Mouse (Mus musculus): ENCODE measurements around the gene Iffo1. TPM values are rescaled to one million over a fixed set of nuclear protein-coding genes. Genes with fewer than 3 reads are reported as not detected.
A peak's percentile ranks its signal among the peaks of the same experiment; 100 is the strongest.

Gene Iffo1
- total and polyA plus RNA-seq, 2 experiments from 2014 or later = 12.3 to 41.9 TPM

DNA sequence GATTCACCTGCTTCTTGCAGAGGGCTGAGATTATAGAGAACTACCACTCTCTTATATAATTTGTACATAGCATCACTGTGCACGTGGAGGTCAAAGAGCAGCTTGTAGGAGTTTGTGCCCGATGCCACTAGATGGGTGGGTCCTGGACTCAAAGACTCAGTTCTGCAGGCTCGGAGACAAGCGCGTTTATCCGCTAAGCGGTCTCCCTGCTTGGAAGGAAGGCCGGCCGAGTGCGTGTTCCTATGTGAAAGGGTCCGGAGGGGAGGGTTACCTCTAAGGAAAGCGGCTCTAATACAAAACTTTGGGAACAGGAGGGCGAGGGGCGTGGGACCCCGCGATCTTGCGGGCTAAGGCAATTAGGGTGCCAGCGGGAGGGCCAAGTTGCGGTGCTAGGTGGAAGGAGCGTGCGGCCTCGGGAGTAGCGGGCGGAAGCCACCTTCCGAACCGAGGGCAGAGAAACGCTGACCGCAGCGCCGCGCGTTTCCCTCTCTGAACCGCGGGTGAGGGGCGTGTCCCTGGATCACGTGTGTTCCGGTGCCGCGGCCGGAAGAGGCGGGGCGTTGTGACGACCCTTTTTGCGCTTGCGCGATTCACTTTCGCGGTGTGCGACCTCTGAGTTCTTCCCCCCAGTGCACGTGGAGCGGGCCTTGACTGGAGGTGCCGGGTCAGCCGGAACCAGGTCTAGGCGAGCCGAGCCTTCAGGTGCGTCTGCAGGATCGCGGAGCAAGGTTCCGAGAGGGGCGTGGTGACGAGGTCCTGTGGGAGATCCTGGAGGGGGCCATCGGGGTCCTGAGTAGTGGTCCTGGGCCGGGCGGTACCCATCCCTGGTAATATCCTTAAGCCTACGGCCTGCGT is 13.5 kb upstream of the Iffo1 start, which contains the start of gene Nop2:
Gene Nop2, plus strand, starts transcription at position 608 of the 855 bp plus-strand sequence.
- Histone ChIP-seq H3K36me3 (replicated peaks; ENCODE audit: control insufficient read depth, insufficient read depth, low read length) (peaks cover 74% of the 10 kb centered on the region), H3K4me2 (ENCODE audit: low read depth, low read length) (peak within 1 kb of the TSS; percentile 90), H3K9me3 (replicated peaks; ENCODE audit: control insufficient read depth, low read length) (no peaks in the 10 kb centered on the region), H3K4me1 (ENCODE audit: control insufficient read depth, insufficient read depth) (peaks cover 7% of the 10 kb centered on the region; the same call in 1 of the 2 replicates), H3K27me3 (ENCODE audit: control insufficient read depth, insufficient read depth, low read length) (no peaks in the 10 kb centered on the region), H3K27ac (ENCODE audit: low read depth) (peak within 1 kb of the TSS; percentile 79), H3K4me3 (ENCODE audit: low read depth, low read length) (peak within 1 kb of the TSS; percentile 93), H3K9ac (replicated peaks; ENCODE audit: low read depth, low read length) (peak within 1 kb of the TSS; percentile 81)
- TF ChIP-seq EP300 (IDR thresholded peaks at IDR 0.05; ENCODE audit: low read depth) (no peak), CTCF (IDR thresholded peaks at IDR 0.05; ENCODE audit: low read depth) (no peak)
- ATAC-seq (ENCODE audit: insufficient read depth, low read depth) (peak; percentile 97), DNase-seq (ENCODE audit: low spot score) (peak; percentile 90)
- under 1% methylated on average over 66 of the region's 66 CpGs for WGBS

DNA sequence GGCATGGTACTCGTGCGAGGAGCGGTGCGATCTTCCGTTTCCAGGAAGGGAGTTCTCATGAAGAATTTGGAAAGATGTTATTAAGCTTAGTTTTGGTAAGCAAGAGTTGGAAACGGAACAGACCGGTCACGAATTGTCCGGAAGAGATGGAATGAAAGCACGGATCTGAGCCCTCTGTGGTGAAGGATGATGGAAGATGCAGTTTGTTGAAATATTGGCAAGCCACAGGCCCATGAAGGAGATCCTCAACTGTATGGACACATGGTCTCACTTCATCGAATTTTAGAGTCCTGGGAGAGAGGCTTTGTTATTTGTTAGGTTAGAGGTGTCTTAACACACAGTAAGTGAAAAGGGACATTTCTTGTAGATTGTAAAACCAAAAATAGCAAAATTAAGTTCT is 12.6 kb upstream of the Iffo1 start:
- TF ChIP-seq CTCF (IDR thresholded peaks at IDR 0.05; ENCODE audit: low read depth) (no peak), EP300 (IDR thresholded peaks at IDR 0.05; ENCODE audit: low read depth) (no peak)
- DNase-seq (ENCODE audit: low spot score) = no peak
- Histone ChIP-seq H3K4me2 (ENCODE audit: low read depth, low read length) (peak overlapping the region; percentile 90), H3K9me3 (replicated peaks; ENCODE audit: control insufficient read depth, low read length) (no peaks in the 10 kb centered on the region), H3K27ac (ENCODE audit: low read depth) (no peak overlapping the region), H3K4me1 (ENCODE audit: control insufficient read depth, insufficient read depth) (peaks cover 7% of the 10 kb centered on the region; the same call in 1 of the 2 replicates), H3K36me3 (replicated peaks; ENCODE audit: control insufficient read depth, insufficient read depth, low read length) (peaks cover 74% of the 10 kb centered on the region), H3K27me3 (ENCODE audit: control insufficient read depth, insufficient read depth, low read length) (no peaks in the 10 kb centered on the region), H3K9ac (replicated peaks; ENCODE audit: low read depth, low read length) (peak overlapping the region; percentile 81), H3K4me3 (ENCODE audit: low read depth, low read length) (peak overlapping the region; percentile 93)
- WGBS = 2% methylated on average over 11 of the region's 11 CpGs
- ATAC-seq (ENCODE audit: insufficient read depth, low read depth) = no peak

DNA sequence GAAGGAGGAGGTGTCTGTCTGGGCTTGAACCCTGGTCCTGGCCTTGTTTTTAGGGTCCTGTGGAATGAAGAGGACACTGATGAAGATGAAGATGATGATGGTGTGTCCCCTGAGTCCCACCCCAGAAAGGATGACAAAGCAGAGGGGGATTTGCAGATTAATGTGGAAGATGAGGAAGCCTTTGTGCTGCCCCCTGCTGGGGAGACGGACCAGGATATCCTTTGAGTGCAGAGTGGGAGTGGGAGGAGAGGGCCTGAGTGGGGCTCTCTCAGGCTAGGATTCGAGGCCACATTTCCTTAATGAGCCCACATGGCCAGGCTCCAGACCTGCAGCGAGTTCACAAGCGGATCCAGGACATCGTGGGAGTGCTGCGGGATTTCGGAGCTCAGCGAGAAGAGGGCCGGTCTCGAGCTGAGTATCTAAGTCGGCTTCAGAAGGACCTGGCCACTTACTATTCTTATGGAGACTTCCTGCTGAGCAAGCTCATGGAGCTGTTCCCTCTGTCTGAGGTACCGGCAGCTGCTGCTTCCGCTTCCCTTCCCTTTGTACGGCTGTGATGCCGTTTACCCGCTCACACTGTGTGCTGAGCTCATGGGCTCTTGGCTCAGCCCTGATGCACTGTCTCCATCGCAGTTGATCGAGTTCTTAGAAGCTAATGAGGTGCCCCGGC is 7.9 kb upstream of the Iffo1 start:
- no peak for ATAC-seq (ENCODE audit: insufficient read depth, low read depth)
- 87% methylated on average over 19 of the region's 19 CpGs for WGBS
- peaks cover 6% of the 10 kb centered on the region; the same call in 1 of the 2 replicates for H3K4me1 ChIP-seq (ENCODE audit: control insufficient read depth, insufficient read depth)
- DNase-seq (ENCODE audit: low spot score) = no peak
- H3K27me3 ChIP-seq (ENCODE audit: control insufficient read depth, insufficient read depth, low read length) = no peaks in the 10 kb centered on the region
- no peak overlapping the region for H3K4me2 ChIP-seq (ENCODE audit: low read depth, low read length)
- H3K9me3 ChIP-seq (replicated peaks; ENCODE audit: control insufficient read depth, low read length) = no peaks in the 10 kb centered on the region
- no peak overlapping the region for H3K4me3 ChIP-seq (ENCODE audit: low read depth, low read length)
- no peak overlapping the region for H3K9ac ChIP-seq (replicated peaks; ENCODE audit: low read depth, low read length)
- H3K27ac ChIP-seq (ENCODE audit: low read depth) = no peak overlapping the region
- peaks cover 86% of the 10 kb centered on the region for H3K36me3 ChIP-seq (replicated peaks; ENCODE audit: control insufficient read depth, insufficient read depth, low read length)
- no peak for TF ChIP-seq EP300 (IDR thresholded peaks at IDR 0.05; ENCODE audit: low read depth)
- peak; percentile 46 for TF ChIP-seq CTCF (IDR thresholded peaks at IDR 0.05; ENCODE audit: low read depth)

DNA sequence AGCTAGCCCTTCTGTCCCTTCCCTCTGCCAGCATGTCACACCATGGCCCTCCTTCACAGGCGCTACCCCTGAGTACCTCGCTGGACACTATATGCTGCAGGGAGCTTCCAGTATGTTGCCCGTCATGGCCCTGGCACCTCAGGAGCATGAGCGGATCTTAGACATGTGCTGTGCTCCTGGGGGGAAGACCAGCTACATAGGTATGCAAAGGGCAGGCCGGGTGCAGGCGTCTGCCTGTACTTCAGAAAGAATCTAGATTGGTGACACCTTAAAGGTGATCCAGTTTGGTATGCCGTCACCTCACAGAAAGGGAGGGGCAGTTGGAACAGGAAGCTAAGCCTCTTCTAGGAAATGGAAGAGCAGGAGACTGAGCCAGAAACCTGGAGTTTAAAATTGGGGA is 5.3 kb upstream of the Iffo1 start:
- Histone ChIP-seq H3K4me2 (ENCODE audit: low read depth, low read length) (no peak overlapping the region), H3K4me3 (ENCODE audit: low read depth, low read length) (no peak overlapping the region), H3K9ac (replicated peaks; ENCODE audit: low read depth, low read length) (no peak overlapping the region), H3K36me3 (replicated peaks; ENCODE audit: control insufficient read depth, insufficient read depth, low read length) (peaks cover 77% of the 10 kb centered on the region), H3K9me3 (replicated peaks; ENCODE audit: control insufficient read depth, low read length) (no peaks in the 10 kb centered on the region), H3K27me3 (ENCODE audit: control insufficient read depth, insufficient read depth, low read length) (no peaks in the 10 kb centered on the region), H3K4me1 (ENCODE audit: control insufficient read depth, insufficient read depth) (no peaks in the 10 kb centered on the region), H3K27ac (ENCODE audit: low read depth) (no peak overlapping the region)
- WGBS = 87% methylated on average over 7 of the region's 7 CpGs
- TF ChIP-seq EP300 (IDR thresholded peaks at IDR 0.05; ENCODE audit: low read depth) (no peak), CTCF (IDR thresholded peaks at IDR 0.05; ENCODE audit: low read depth) (no peak)
- no peak for ATAC-seq (ENCODE audit: insufficient read depth, low read depth)
- DNase-seq (ENCODE audit: low spot score) = no peak

DNA sequence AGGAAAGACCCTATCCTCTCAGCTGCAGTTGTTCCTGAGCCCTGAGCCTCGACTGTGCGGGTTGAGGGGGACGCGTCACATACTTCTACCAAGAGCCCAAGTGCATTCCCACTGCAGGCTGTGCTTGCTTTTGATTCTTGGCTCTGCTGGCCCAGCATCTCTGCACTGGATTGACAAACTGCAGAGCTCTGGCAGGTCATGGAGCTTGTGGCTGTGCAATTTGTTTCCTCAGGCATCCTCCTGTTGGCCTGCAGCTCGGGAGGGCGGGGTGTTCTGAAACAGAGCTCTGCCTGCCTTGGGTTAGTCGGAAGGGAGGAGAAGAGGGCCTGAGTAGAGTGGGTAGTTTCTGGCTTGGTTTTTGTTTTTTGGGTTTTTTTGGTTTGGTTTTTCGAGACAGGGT is 2.6 kb upstream of the Iffo1 start:
- H3K27me3 ChIP-seq (ENCODE audit: control insufficient read depth, insufficient read depth, low read length) = no peaks in the 10 kb centered on the region
- H3K4me3 ChIP-seq (ENCODE audit: low read depth, low read length) = no peak overlapping the region
- no peak overlapping the region for H3K9ac ChIP-seq (replicated peaks; ENCODE audit: low read depth, low read length)
- no peaks in the 10 kb centered on the region for H3K9me3 ChIP-seq (replicated peaks; ENCODE audit: control insufficient read depth, low read length)
- 88% methylated on average over 8 of the region's 8 CpGs for WGBS
- no peak for TF ChIP-seq CTCF (IDR thresholded peaks at IDR 0.05; ENCODE audit: low read depth)
- TF ChIP-seq EP300 (IDR thresholded peaks at IDR 0.05; ENCODE audit: low read depth) = no peak
- H3K4me2 ChIP-seq (ENCODE audit: low read depth, low read length) = no peak overlapping the region
- peaks cover 18% of the 10 kb centered on the region for H3K4me1 ChIP-seq (ENCODE audit: control insufficient read depth, insufficient read depth)
- no peak overlapping the region for H3K27ac ChIP-seq (ENCODE audit: low read depth)
- peaks cover 51% of the 10 kb centered on the region for H3K36me3 ChIP-seq (replicated peaks; ENCODE audit: control insufficient read depth, insufficient read depth, low read length)
- ATAC-seq (ENCODE audit: insufficient read depth, low read depth) = no peak
- DNase-seq (ENCODE audit: low spot score) = no peak
